Mouse (Mus musculus): ENCODE measurements at regions not wholly inside any gene's neighbourhood (a gene's known extent, or its start where the extent isn't known, plus 50 kb on each side); places are given as distances from the start of the nearest gene placed in this dataset.
A peak's percentile ranks its signal among the peaks of the same experiment; 100 is the strongest.

DNA sequence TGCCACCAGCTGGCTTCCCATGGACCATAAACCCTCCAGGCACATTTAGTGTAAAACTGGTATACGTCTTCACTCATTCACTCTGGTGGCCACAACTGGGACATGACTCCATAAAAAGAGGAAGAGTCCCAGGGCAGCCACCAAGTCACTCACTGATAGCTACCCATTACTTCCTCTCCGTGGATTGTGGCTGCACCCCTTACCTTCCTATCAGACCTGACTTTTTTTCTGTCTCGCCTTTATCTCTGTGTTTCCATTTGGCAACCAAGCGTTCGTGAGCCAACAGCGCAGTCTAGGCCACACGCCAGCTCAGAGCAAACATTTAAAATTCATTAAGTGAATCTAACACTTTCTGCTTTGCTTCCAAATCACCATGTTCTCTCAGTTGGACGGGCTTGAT is 53.9 kb upstream of the Slc44a1 start:
- TF ChIP-seq GATA4 (IDR thresholded peaks at IDR 0.05; ENCODE audit: insufficient replicate concordance, low read length): peak; percentile 87

GRCm38 (mm10) chr4:53384761-53385160 is 55.5 kb upstream of the Slc44a1 start:
- no peak for TF ChIP-seq GATA4 (IDR thresholded peaks at IDR 0.05; ENCODE audit: insufficient replicate concordance, low read length)

- no peak for TF ChIP-seq GATA4 (IDR thresholded peaks at IDR 0.05; ENCODE audit: insufficient replicate concordance, low read length)
Observed at GRCm38 (mm10) chr4:53384104-53384503, 56.1 kb upstream of the Slc44a1 start.

GRCm38 (mm10) chr4:53382012-53382411 is 58.2 kb upstream of the Slc44a1 start:
- no peak for TF ChIP-seq GATA4 (IDR thresholded peaks at IDR 0.05; ENCODE audit: insufficient replicate concordance, low read length)

DNA sequence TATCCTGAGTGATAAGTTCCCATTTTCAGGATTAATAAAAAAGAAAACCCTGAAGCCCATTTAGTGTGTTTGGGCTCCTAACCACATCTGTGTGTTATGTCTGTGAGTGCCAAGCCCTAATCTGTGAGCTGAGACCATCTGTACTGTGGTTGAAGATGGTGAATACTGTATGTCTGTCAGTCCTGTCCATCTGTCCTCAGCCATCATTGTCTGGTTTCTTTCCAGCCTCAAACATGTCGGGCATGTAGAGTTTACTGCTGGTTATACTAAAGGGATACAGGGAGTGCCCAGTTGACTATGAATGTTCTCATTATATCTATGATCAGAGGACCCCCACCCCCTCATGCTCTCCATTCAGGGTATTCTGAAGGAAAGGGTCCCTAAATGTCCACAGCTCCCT is 60.4 kb upstream of the Slc44a1 start:
- TF ChIP-seq GATA4 (IDR thresholded peaks at IDR 0.05; ENCODE audit: insufficient replicate concordance, low read length): no peak

DNA sequence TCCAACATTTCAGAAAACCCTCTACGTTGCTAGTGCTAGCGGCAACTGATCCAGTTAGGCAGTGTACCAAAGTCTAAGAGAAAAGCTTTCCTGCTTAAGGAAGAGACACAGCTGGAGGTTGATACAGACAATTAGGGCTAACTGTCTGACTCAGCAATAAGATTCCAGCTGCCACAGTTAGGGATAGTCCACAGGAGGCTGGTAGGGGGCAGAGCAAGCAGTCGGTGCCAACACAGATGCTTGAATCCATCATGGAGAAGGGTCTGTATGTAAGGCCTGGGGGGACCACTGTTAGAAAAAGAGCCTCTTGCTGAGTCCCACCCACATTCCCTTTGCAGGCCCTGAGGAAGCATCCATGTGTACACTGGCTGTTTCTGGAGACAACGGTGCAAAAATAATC is 63.2 kb upstream of the Slc44a1 start:
- TF ChIP-seq GATA4 (IDR thresholded peaks at IDR 0.05; ENCODE audit: insufficient replicate concordance, low read length): no peak

DNA sequence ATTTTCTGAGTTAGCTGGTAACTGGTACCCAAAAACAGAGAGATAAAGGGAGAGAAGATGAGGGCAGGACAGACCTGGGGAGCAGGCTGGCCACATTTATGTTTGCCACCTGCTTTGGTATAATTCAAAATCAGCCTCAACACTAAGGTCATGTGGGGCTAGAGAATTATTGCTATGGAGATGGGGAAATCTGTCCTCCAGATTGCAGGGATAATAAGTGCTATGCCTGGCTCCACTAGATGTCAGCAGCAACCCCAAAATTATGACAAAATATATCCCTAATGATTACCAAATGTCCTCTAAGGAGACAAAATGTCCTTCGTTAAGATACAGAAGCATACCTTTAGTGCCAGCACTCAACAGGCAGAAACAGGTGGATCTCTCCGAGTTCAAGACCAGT is 83.8 kb upstream of the Slc44a1 start:
- TF ChIP-seq GATA4 (IDR thresholded peaks at IDR 0.05; ENCODE audit: insufficient replicate concordance, low read length): no peak

GRCm38 (mm10) chr4:53354961-53355360 is 85.3 kb upstream of the Slc44a1 start:
- no peak for TF ChIP-seq GATA4 (IDR thresholded peaks at IDR 0.05; ENCODE audit: insufficient replicate concordance, low read length)

- TF ChIP-seq GATA4 (IDR thresholded peaks at IDR 0.05; ENCODE audit: insufficient replicate concordance, low read length): no peak
Observed at GRCm38 (mm10) chr4:53353399-53354090, 86.7 kb upstream of the Slc44a1 start.

DNA sequence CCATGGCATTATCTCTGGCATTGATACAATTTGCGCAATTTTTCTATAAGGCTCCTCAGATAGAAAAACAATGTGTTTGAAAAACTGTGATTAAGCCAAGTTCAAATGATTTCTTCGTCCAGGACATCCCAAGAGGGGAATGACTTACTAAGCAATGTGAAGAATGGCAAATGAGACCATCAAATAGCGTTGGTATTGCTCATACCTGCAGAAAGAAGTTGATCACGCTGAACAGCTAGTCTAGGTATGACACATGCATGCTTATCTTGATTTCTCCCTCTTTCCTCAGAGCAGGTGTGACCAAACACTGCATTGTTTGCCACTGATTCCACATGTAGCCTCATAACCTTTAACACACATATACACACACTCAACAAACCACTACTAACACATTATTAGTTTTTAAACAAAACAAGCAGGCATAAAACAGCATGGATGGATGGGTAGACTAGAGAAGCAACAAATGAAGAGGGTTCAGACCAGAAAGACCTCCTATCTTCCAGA is 89.1 kb upstream of the Slc44a1 start:
- TF ChIP-seq GATA4 (IDR thresholded peaks at IDR 0.05; ENCODE audit: insufficient replicate concordance, low read length): no peak

GRCm38 (mm10) chr4:53345346-53345745 is 94.9 kb upstream of the Slc44a1 start:
- TF ChIP-seq GATA4 (IDR thresholded peaks at IDR 0.05; ENCODE audit: insufficient replicate concordance, low read length): no peak

- TF ChIP-seq GATA4 (IDR thresholded peaks at IDR 0.05; ENCODE audit: insufficient replicate concordance, low read length): no peak
Observed at GRCm38 (mm10) chr4:53344546-53344945, 95.7 kb upstream of the Slc44a1 start.

- TF ChIP-seq GATA4 (IDR thresholded peaks at IDR 0.05; ENCODE audit: insufficient replicate concordance, low read length): no peak
Observed at GRCm38 (mm10) chr4:53341181-53341580, 99.0 kb upstream of the Slc44a1 start.

DNA sequence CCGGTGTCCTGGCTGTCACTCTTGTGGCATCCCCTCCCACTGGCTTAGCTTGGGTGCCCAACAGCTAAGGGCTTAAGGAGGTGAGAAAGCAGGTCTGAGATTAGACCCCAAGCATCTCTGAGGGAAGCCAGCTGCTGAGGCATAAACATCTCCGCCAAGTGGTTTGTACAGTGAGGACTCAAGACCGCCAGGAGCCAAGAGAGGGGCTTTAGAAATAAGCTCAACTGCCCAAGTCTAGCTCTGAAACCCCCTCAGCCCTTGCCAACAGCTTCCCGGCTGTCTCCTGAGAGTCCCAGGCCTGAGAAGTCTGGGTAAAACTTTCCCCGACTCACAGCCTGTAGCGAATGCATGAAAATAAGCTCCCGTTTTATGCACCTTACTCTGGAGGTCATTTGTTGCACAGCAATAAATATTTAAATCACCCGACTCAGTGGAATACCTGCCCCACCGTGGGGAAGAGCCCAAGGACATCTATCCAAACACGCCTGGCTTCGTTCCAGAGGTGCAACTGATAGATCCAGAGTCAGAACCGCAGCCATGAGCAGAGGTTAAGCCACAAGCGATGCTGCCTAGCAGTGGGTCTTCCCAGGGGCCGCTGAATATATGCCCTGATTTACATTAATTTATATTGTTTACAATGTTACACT is 100.1 kb upstream of the Slc44a1 start:
- no peak for TF ChIP-seq GATA4 (IDR thresholded peaks at IDR 0.05; ENCODE audit: insufficient replicate concordance, low read length)

GRCm38 (mm10) chr4:53339125-53340020 is 100.8 kb upstream of the Slc44a1 start:
- TF ChIP-seq GATA4 (IDR thresholded peaks at IDR 0.05; ENCODE audit: insufficient replicate concordance, low read length): no peak

- TF ChIP-seq GATA4 (IDR thresholded peaks at IDR 0.05; ENCODE audit: insufficient replicate concordance, low read length): no peak
Observed at GRCm38 (mm10) chr4:53338479-53338878, 101.7 kb upstream of the Slc44a1 start.

Measured in liver, adult (tissue).